Mouse (Mus musculus) spleen, adult 18-20 months (tissue): ENCODE measurements around the gene Olfr1293-ps.

Experiments used
- DNase-seq, 2 experiments: peaks; one replicate each; pipeline ENCODE4 v3.0.0; 2022; ENCODE audit warnings: mixed read lengths in 2 of 2

The Olfr1293-ps gene

GRCm38 (mm10) chr2:111524903-111525302, at the start of gene Olfr1293-ps:
Olfr1293-ps (plus strand) TSS chr2:111525203.
- DNase-seq = no peak

GRCm38 (mm10) chr2:111480519-111480918, 44.5 kb upstream of the Olfr1293-ps start, which contains the start of gene Olfr1289:
Olfr1289 (plus strand) TSS chr2:111480819.
- DNase-seq = no peak

GRCm38 (mm10) chr2:111493729-111494128, 31.3 kb upstream of the Olfr1293-ps start, which contains the start of gene Olfr1290:
Olfr1290 (minus strand) TSS chr2:111493829.
- DNase-seq = no peak

- DNase-seq = no peak
Measured at GRCm38 (mm10) chr2:111496880-111497279, 28.1 kb upstream of the Olfr1293-ps start, which contains the start of gene Olfr1291-ps1. Olfr1291-ps1 (plus strand) TSS chr2:111497180.

GRCm38 (mm10) chr2:111517451-111517850, 7.6 kb upstream of the Olfr1293-ps start:
- no peak for DNase-seq

GRCm38 (mm10) chr2:111540191-111540590, 15.2 kb downstream of the Olfr1293-ps start, which contains the start of gene Olfr1294:
Olfr1294 (minus strand) TSS chr2:111540291.
- no peak for DNase-seq

- DNase-seq = no peak
Measured at GRCm38 (mm10) chr2:111569581-111569980, 44.6 kb downstream of the Olfr1293-ps start, which contains the start of gene Olfr1295. Olfr1295 (minus strand) TSS chr2:111569681.
